Comparison of ENCODE assay signal across 19 mouse cellular contexts in genomic region chr15:92704146-92704545, GRCm38 (mm10).
A peak's percentile ranks its signal among the peaks of the same experiment; 100 is the strongest.
DNase-seq lines count a peak whose midpoint lies in the region; ATAC-seq and TF ChIP-seq lines count a peak whose summit lies in the region.
"Had no signal": no experiment of that assay in that cellular context is flagged by ENCODE, and none has a peak within 500 bp of the region (broad histone marks: within the 10 kb centered on the region; RNA-seq: fewer than 3 reads in every experiment).

No protein-coding gene starts in this region.

- no peak overlapping the region for H3K9ac ChIP-seq in embryonic facial prominence, embryonic 14.5 days (ENCODE audit: low read depth, low read length)
- no peak overlapping the region for H3K9ac ChIP-seq in lung, embryonic 14.5 days
- H3K9ac ChIP-seq: heart, embryonic 12.5 days had no signal

- WGBS in embryonic facial prominence, embryonic 14.5 days, result 64% methylated on average over 8 of the region's 8 CpGs
- WGBS in embryonic facial prominence, embryonic 10.5 days, result 66% methylated on average over 8 of the region's 8 CpGs
- 72% methylated on average over 8 of the region's 8 CpGs for WGBS in lung, embryonic 14.5 days

- no peaks in the 10 kb centered on the region for H3K4me1 ChIP-seq in embryonic facial prominence, embryonic 14.5 days (ENCODE audit: control insufficient read depth, insufficient read depth, low read length)
- H3K4me1 ChIP-seq in embryonic facial prominence, embryonic 10.5 days, result no peaks in the 10 kb centered on the region
- H3K4me1 ChIP-seq in lung, embryonic 14.5 days (ENCODE audit: insufficient read depth), result no peaks in the 10 kb centered on the region
- H3K4me1 ChIP-seq: heart, embryonic 12.5 days had no signal

- no peak overlapping the region for H3K4me2 ChIP-seq in embryonic facial prominence, embryonic 14.5 days (ENCODE audit: low read depth, low read length)
- H3K4me2 ChIP-seq in lung, embryonic 14.5 days, result no peak overlapping the region
- H3K4me2 ChIP-seq: heart, embryonic 12.5 days; liver, embryonic 11.5 days had no signal

- no peak overlapping the region for H3K4me3 ChIP-seq in embryonic facial prominence, embryonic 14.5 days (ENCODE audit: low read depth, low read length)
- H3K4me3 ChIP-seq in embryonic facial prominence, embryonic 10.5 days, result no peak overlapping the region
- H3K4me3 ChIP-seq in lung, embryonic 14.5 days (ENCODE audit: low read depth, low read length), result no peak overlapping the region
- H3K4me3 ChIP-seq: heart, embryonic 12.5 days had no signal

- no peaks in the 10 kb centered on the region for H3K36me3 ChIP-seq in embryonic facial prominence, embryonic 14.5 days (ENCODE audit: control insufficient read depth, insufficient read depth, low read length)
- H3K36me3 ChIP-seq in embryonic facial prominence, embryonic 10.5 days (replicated peaks), result no peaks in the 10 kb centered on the region
- H3K36me3 ChIP-seq in lung, embryonic 14.5 days (ENCODE audit: insufficient read depth), result no peaks in the 10 kb centered on the region
- H3K36me3 ChIP-seq: heart, embryonic 12.5 days had no signal

- no peak for ATAC-seq in embryonic facial prominence, embryonic 14.5 days (ENCODE audit: low read depth)
- no peak for ATAC-seq in lung, embryonic 14.5 days (ENCODE audit: insufficient read depth)
- ATAC-seq: CD4-positive, CD25-positive, alpha-beta regulatory T cell, adult 4 months; forebrain, embryonic 16.5 days; inflammation-experienced regulatory T-cells, adult 6 months had no signal

- H3K27ac ChIP-seq in embryonic facial prominence, embryonic 14.5 days (replicated peaks; ENCODE audit: low read depth, low read length), result no peak overlapping the region
- no peak overlapping the region for H3K27ac ChIP-seq in embryonic facial prominence, embryonic 10.5 days (replicated peaks)
- H3K27ac ChIP-seq in lung, embryonic 14.5 days (ENCODE audit: low read depth), result no peak overlapping the region

- H3K9me3 ChIP-seq in embryonic facial prominence, embryonic 14.5 days (ENCODE audit: control insufficient read depth, low read length), result no peaks in the 10 kb centered on the region
- H3K9me3 ChIP-seq in embryonic facial prominence, embryonic 10.5 days, result no peaks in the 10 kb centered on the region
- no peaks in the 10 kb centered on the region for H3K9me3 ChIP-seq in lung, embryonic 14.5 days (ENCODE audit: low read depth, low read length)
- H3K9me3 ChIP-seq: heart, embryonic 12.5 days had no signal

- peak; percentile 23 for DNase-seq in embryonic facial prominence, embryonic 14.5 days (ENCODE audit: low spot score)
- no peak for DNase-seq in embryonic facial prominence, embryonic 10.5 days (ENCODE audit: low spot score)
- DNase-seq in lung, embryonic 14.5 days, result peak; percentile 9
- DNase-seq in lung, postnatal 10 days, result no peak
- DNase-seq in adrenal gland, postnatal 10 days, result peak; percentile 80
- peak; percentile 72 for DNase-seq in ovary, postnatal 36 days (ENCODE audit: low spot score)
- no peak for DNase-seq in layer of hippocampus, postnatal 25 days (ENCODE audit: extremely low spot score in 1 of 2, low spot score in 1 of 2)
- no peak for DNase-seq in heart, postnatal 4 days
- DNase-seq: cerebellum, adult 18-20 months; kidney, adult 8-10 months; kidney, postnatal 14 days; lung, adult 18-20 months; lung, postnatal 36 days; right cerebral cortex, postnatal 25 days had no signal

- TF ChIP-seq CTCF in lung, embryonic 14.5 days (IDR thresholded peaks at IDR 0.05; ENCODE audit: low read depth), result no peak

- H3K27me3 ChIP-seq in embryonic facial prominence, embryonic 14.5 days (replicated peaks; ENCODE audit: control insufficient read depth, insufficient read depth, low read length), result no peaks in the 10 kb centered on the region
- H3K27me3 ChIP-seq in embryonic facial prominence, embryonic 10.5 days (replicated peaks; ENCODE audit: low read depth, poor library complexity, severe bottlenecking), result no peaks in the 10 kb centered on the region
- H3K27me3 ChIP-seq in lung, embryonic 14.5 days (ENCODE audit: insufficient read depth, low read length), result no peaks in the 10 kb centered on the region
- H3K27me3 ChIP-seq: heart, embryonic 12.5 days had no signal

Comparison
In these comparisons a context has a peak if more than half of its experiments do, and no peak if none do; other contexts are left out.
1. DNase-seq: peak in embryonic facial prominence, embryonic 14.5 days (single experiment), lung, embryonic 14.5 days (single experiment), adrenal gland, postnatal 10 days (single experiment) and ovary, postnatal 36 days (single experiment); none in embryonic facial prominence, embryonic 10.5 days (single experiment), lung, postnatal 10 days (single experiment), layer of hippocampus, postnatal 25 days (0 of 2) and heart, postnatal 4 days (single experiment).